Mouse (Mus musculus) limb, embryonic 12.5 days (tissue): Measurements from ENCODE around the gene Rassf7. TPM values are rescaled to one million over a fixed set of nuclear protein-coding genes. Genes with fewer than 3 reads are reported as not detected.
A peak's percentile ranks its signal among the peaks of the same experiment; 100 is the strongest.

Experiments
- ATAC-seq: fragments of 200-750 bp; cut with Nextera tagmentation; 2 replicates; pipeline ENCODE4 v1.8.0; 2017; ENCODE audit warnings: low read depth, moderate TSS enrichment; ENCODE audit not compliant: insufficient number of reproducible peaks, insufficient read depth, low FRiP score, low TSS enrichment
- H3K27ac ChIP-seq: fragments of 300-500 bp; sonication (generic); 2 replicates; pipeline ENCODE4 v1.5.1; 2016; ENCODE audit warnings: mild to moderate bottlenecking, moderate library complexity
- H3K27me3 ChIP-seq: fragments of 300-500 bp; sonication (generic); 2 replicates; pipeline ENCODE4 v1.6.1; 2016; ENCODE audit warnings: mild to moderate bottlenecking, moderate library complexity
- H3K36me3 ChIP-seq: fragments of 300-500 bp; sonication (generic); 2 replicates; pipeline ENCODE4 v1.6.1; 2016; ENCODE audit warnings: mild to moderate bottlenecking, moderate library complexity
- H3K4me1 ChIP-seq: fragments of 300-500 bp; sonication (generic); replicated peaks from 2 replicates; pipeline ENCODE4 v1.6.1; 2016
- H3K4me2 ChIP-seq: fragments of 300-500 bp; sonication (generic); 2 replicates; pipeline ENCODE4 v1.6.1; 2016; ENCODE audit warnings: mild to moderate bottlenecking, moderate library complexity
- H3K4me3 ChIP-seq: fragments of 300-500 bp; sonication (generic); replicated peaks from 2 replicates; pipeline ENCODE4 v1.5.1; 2016; ENCODE audit warnings: mild to moderate bottlenecking
- H3K9ac ChIP-seq: fragments of 300-500 bp; sonication (generic); replicated peaks from 2 replicates; pipeline ENCODE4 v1.6.1; 2016; ENCODE audit warnings: mild to moderate bottlenecking, moderate library complexity
- H3K9me3 ChIP-seq: fragments of 300-500 bp; sonication (generic); 2 replicates; pipeline ENCODE4 v1.6.1; 2016; ENCODE audit warnings: mild to moderate bottlenecking, moderate library complexity
- WGBS: fragments of 180-500 bp; shearing (Covaris S2); methylation state at CpG from one replicate; pipeline ENCODE4 v1.1.7; 2016; 5-methylcytosine and 5-hydroxymethylcytosine counted together
- polyA plus RNA-seq: library from polyadenylated mRNA; unstranded; fragments of >200 nt; fragmentation: Nextera tagmentation; extraction: Ambion mirVana; gene quantifications from 2 replicates; pipeline ENCODE4 v1.2.1, GENCODE M21; 2016

Rassf7 gene
- 39.1 and 43.7 TPM in 2 replicates for polyA plus RNA-seq

- H3K9me3 ChIP-seq = no peaks in the 10 kb centered on the region
- peak within 1 kb of the TSS; percentile 91 for H3K27ac ChIP-seq
- H3K27me3 ChIP-seq = no peaks in the 10 kb centered on the region
- H3K9ac ChIP-seq = peak within 1 kb of the TSS; percentile 74
- peaks cover 27% of the 10 kb centered on the region for H3K4me1 ChIP-seq
- peak; percentile 92 for ATAC-seq
- peaks cover 34% of the 10 kb centered on the region for H3K36me3 ChIP-seq
- H3K4me2 ChIP-seq = peak within 1 kb of the TSS; percentile 89
- peak within 1 kb of the TSS; percentile 65 for H3K4me3 ChIP-seq
- under 1% methylated on average over 41 of the region's 41 CpGs for WGBS
Measured at GRCm38 (mm10) chr7:141215101-141215879, at the start of gene Rassf7. TSS of gene Rassf7 (plus strand) at chr7:141215860.

GRCm38 (mm10) chr7:141167901-141168517 is 47.7 kb upstream of the Rassf7 start:
- peaks cover 20% of the 10 kb centered on the region for H3K4me1 ChIP-seq
- peak overlapping the region; percentile 45 for H3K4me3 ChIP-seq
- H3K27ac ChIP-seq = peak overlapping the region; percentile 62; the same call in 1 of the 2 replicates
- H3K36me3 ChIP-seq = peaks cover 33% of the 10 kb centered on the region
- ATAC-seq = 0 out of 2 replicates have a peak, but pooled peaks have one; percentile 7
- no peaks in the 10 kb centered on the region for H3K9me3 ChIP-seq
- 14% methylated on average over 7 of the region's 7 CpGs for WGBS
- no peaks in the 10 kb centered on the region for H3K27me3 ChIP-seq
- peak overlapping the region; percentile 72 for H3K4me2 ChIP-seq
- H3K9ac ChIP-seq = peak overlapping the region; percentile 70

GRCm38 (mm10) chr7:141168518-141168953 is 47.1 kb upstream of the Rassf7 start:
- Histone ChIP-seq H3K27ac (peak overlapping the region; percentile 62), H3K36me3 (peaks cover 28% of the 10 kb centered on the region), H3K4me2 (peak overlapping the region; percentile 72), H3K27me3 (no peaks in the 10 kb centered on the region), H3K9ac (peak overlapping the region; percentile 70), H3K4me3 (peak overlapping the region; percentile 45), H3K9me3 (no peaks in the 10 kb centered on the region), H3K4me1 (peaks cover 25% of the 10 kb centered on the region)
- ATAC-seq = no peak
- WGBS = 3% methylated on average over 22 of the region's 22 CpGs

GRCm38 (mm10) chr7:141169300-141169699 is 46.4 kb upstream of the Rassf7 start:
- no peak overlapping the region for H3K9ac ChIP-seq
- no peaks in the 10 kb centered on the region for H3K9me3 ChIP-seq

GRCm38 (mm10) chr7:141169866-141170265 is 45.8 kb upstream of the Rassf7 start:
- peaks cover 26% of the 10 kb centered on the region for H3K4me1 ChIP-seq
- ATAC-seq = no peak
- no peak overlapping the region for H3K4me2 ChIP-seq
- no peak overlapping the region for H3K27ac ChIP-seq
- H3K4me3 ChIP-seq = no peak overlapping the region
- peaks cover 15% of the 10 kb centered on the region for H3K36me3 ChIP-seq
- H3K9me3 ChIP-seq = no peaks in the 10 kb centered on the region
- H3K27me3 ChIP-seq = no peaks in the 10 kb centered on the region
- H3K9ac ChIP-seq = no peak overlapping the region

More at GRCm38 (mm10) chr7:141169300-141169699, 46.4 kb upstream of the Rassf7 start:
- Histone ChIP-seq H3K4me3 (no peak overlapping the region), H3K4me2 (no peak overlapping the region), H3K4me1 (peaks cover 26% of the 10 kb centered on the region), H3K36me3 (peaks cover 20% of the 10 kb centered on the region), H3K27ac (0 out of 2 replicates have a peak overlapping the region, but pooled peaks have one; percentile 18), H3K27me3 (no peaks in the 10 kb centered on the region)
- ATAC-seq = no peak
- WGBS = 75% methylated on average over 1 of the region's 1 CpGs

- peak within 1 kb of the TSS; percentile 62 for H3K4me2 ChIP-seq
- peaks cover 21% of the 10 kb centered on the region for H3K4me1 ChIP-seq
- WGBS = 4% methylated on average over 55 of the region's 55 CpGs
- no peaks in the 10 kb centered on the region for H3K36me3 ChIP-seq
- H3K9me3 ChIP-seq = no peaks in the 10 kb centered on the region
- peak; percentile 94 for ATAC-seq
- no peaks in the 10 kb centered on the region for H3K27me3 ChIP-seq
- peak within 1 kb of the TSS; percentile 56 for H3K4me3 ChIP-seq
- peak within 1 kb of the TSS; percentile 68 for H3K9ac ChIP-seq
- H3K27ac ChIP-seq = peak within 1 kb of the TSS; percentile 94
Measured at GRCm38 (mm10) chr7:141172116-141173006, 43.3 kb upstream of the Rassf7 start, which contains the start of gene Rnh1. TSS of gene Rnh1 (minus strand) at chr7:141172857.

GRCm38 (mm10) chr7:141173323-141173850 is 42.3 kb upstream of the Rassf7 start:
- no peaks in the 10 kb centered on the region for H3K9me3 ChIP-seq
- H3K36me3 ChIP-seq = no peaks in the 10 kb centered on the region
- peaks cover 13% of the 10 kb centered on the region; the same call in 1 of the 2 replicates for H3K4me1 ChIP-seq
- ATAC-seq = no peak
- H3K27ac ChIP-seq = no peak overlapping the region
- WGBS = 89% methylated on average over 5 of the region's 5 CpGs
- H3K9ac ChIP-seq = peak overlapping the region; percentile 68; the same call in 1 of the 2 replicates
- peak overlapping the region; percentile 56 for H3K4me3 ChIP-seq
- no peaks in the 10 kb centered on the region for H3K27me3 ChIP-seq
- H3K4me2 ChIP-seq = peak overlapping the region; percentile 62

- Histone ChIP-seq H3K4me1 (peaks cover 7% of the 10 kb centered on the region; the same call in 1 of the 2 replicates), H3K27ac (no peak overlapping the region), H3K27me3 (no peaks in the 10 kb centered on the region), H3K36me3 (no peaks in the 10 kb centered on the region), H3K9ac (no peak overlapping the region), H3K4me2 (no peak overlapping the region), H3K4me3 (no peak overlapping the region), H3K9me3 (no peaks in the 10 kb centered on the region)
- WGBS = 86% methylated on average over 4 of the region's 4 CpGs
- no peak for ATAC-seq
Measured at GRCm38 (mm10) chr7:141175068-141175467, 40.6 kb upstream of the Rassf7 start.

- no peak overlapping the region for H3K27ac ChIP-seq
- no peak overlapping the region for H3K4me3 ChIP-seq
- peaks cover 7% of the 10 kb centered on the region; the same call in 1 of the 2 replicates for H3K4me1 ChIP-seq
- ATAC-seq = no peak
- H3K27me3 ChIP-seq = no peaks in the 10 kb centered on the region
- 3% methylated on average over 8 of the region's 8 CpGs for WGBS
- peak overlapping the region; percentile 26; the same call in 1 of the 2 replicates for H3K4me2 ChIP-seq
- H3K36me3 ChIP-seq = no peaks in the 10 kb centered on the region
- H3K9me3 ChIP-seq = no peaks in the 10 kb centered on the region
- H3K9ac ChIP-seq = no peak overlapping the region
Measured at GRCm38 (mm10) chr7:141176173-141176572, 39.5 kb upstream of the Rassf7 start.

- H3K4me2 ChIP-seq = no peak overlapping the region
Measured at GRCm38 (mm10) chr7:141188194-141188593, 27.5 kb upstream of the Rassf7 start.

More at GRCm38 (mm10) chr7:141188194-141188593, 27.5 kb upstream of the Rassf7 start:
- no peak overlapping the region for H3K9ac ChIP-seq
- H3K4me3 ChIP-seq = no peak overlapping the region
- H3K36me3 ChIP-seq = peaks cover 36% of the 10 kb centered on the region
- 75% methylated on average over 3 of the region's 3 CpGs for WGBS
- no peak for ATAC-seq
- peaks cover 12% of the 10 kb centered on the region for H3K4me1 ChIP-seq
- H3K9me3 ChIP-seq = no peaks in the 10 kb centered on the region
- no peaks in the 10 kb centered on the region for H3K27me3 ChIP-seq
- no peak overlapping the region for H3K27ac ChIP-seq
